Mouse (Mus musculus) heart, postnatal 0 days (tissue): ENCODE data around the gene Myef2.

ENCODE experiments used
- CTCF ChIP-seq: IDR thresholded peaks from 2 replicates; pipeline ENCODE4 v1.5.1; 2016; ENCODE audit warnings: antibody characterized with exemption, control low read depth, low read depth
- EP300 ChIP-seq: IDR thresholded peaks from 2 replicates; pipeline ENCODE4 v1.6.1; 2016; ENCODE audit warnings: antibody characterized with exemption, low read depth

- TF ChIP-seq CTCF (no peak), EP300 (no peak)
Observed at GRCm38 (mm10) chr2:125083879-125084278, 39.6 kb downstream of the Myef2 start.
